Mouse (Mus musculus) spleen, postnatal 4 days (tissue): ENCODE data around the gene Pappa2.

Experiments
- DNase-seq, 2 experiments: peaks; one replicate each; pipeline ENCODE4 v3.0.0; 2022; ENCODE audit warnings: low spot score in 2 of 2

Pappa2 gene

GRCm38 (mm10) chr1:158980390-158980789 lies at the start of gene Pappa2:
TSS of gene Pappa2 (minus strand) at chr1:158980490.
- no peak for DNase-seq

GRCm38 (mm10) chr1:159029106-159029505 lies 48.8 kb upstream of the Pappa2 start:
- DNase-seq, result no peak

- no peak for DNase-seq
These were observed 34.8 kb upstream of the Pappa2 start for GRCm38 (mm10) chr1:159014940-159015660.

- no peak for DNase-seq
These were observed 6.8 kb upstream of the Pappa2 start for GRCm38 (mm10) chr1:158987042-158987441.

GRCm38 (mm10) chr1:158962340-158962739 lies 17.9 kb downstream of the Pappa2 start:
- DNase-seq, result no peak

GRCm38 (mm10) chr1:158960984-158961383 lies 19.3 kb downstream of the Pappa2 start:
- no peak for DNase-seq

- DNase-seq, result no peak
These were observed 19.7 kb downstream of the Pappa2 start for GRCm38 (mm10) chr1:158960549-158960948.

- no peak for DNase-seq
These were observed 23.9 kb downstream of the Pappa2 start for GRCm38 (mm10) chr1:158956361-158956760.

- no peak for DNase-seq
These were observed 25.5 kb downstream of the Pappa2 start for GRCm38 (mm10) chr1:158954785-158955184.

- no peak for DNase-seq
These were observed 26.6 kb downstream of the Pappa2 start for GRCm38 (mm10) chr1:158953479-158954207.

GRCm38 (mm10) chr1:158949041-158949440 lies 31.2 kb downstream of the Pappa2 start:
- DNase-seq, result no peak

- no peak for DNase-seq
These were observed 32.1 kb downstream of the Pappa2 start for GRCm38 (mm10) chr1:158947981-158948735.

- DNase-seq, result no peak
These were observed 35.4 kb downstream of the Pappa2 start for GRCm38 (mm10) chr1:158944936-158945335.

- DNase-seq, result no peak
These were observed 37.4 kb downstream of the Pappa2 start for GRCm38 (mm10) chr1:158942864-158943263.

GRCm38 (mm10) chr1:158940966-158941365 lies 39.3 kb downstream of the Pappa2 start:
- DNase-seq, result no peak

- DNase-seq, result no peak
These were observed 45.8 kb downstream of the Pappa2 start for GRCm38 (mm10) chr1:158934447-158934846.

GRCm38 (mm10) chr1:158931202-158931827 lies 49.0 kb downstream of the Pappa2 start:
- no peak for DNase-seq

GRCm38 (mm10) chr1:158929369-158929768 lies 50.9 kb downstream of the Pappa2 start:
- no peak for DNase-seq

- no peak for DNase-seq
These were observed 59.8 kb downstream of the Pappa2 start for GRCm38 (mm10) chr1:158920451-158920850.

- no peak for DNase-seq
These were observed 61.4 kb downstream of the Pappa2 start for GRCm38 (mm10) chr1:158918890-158919289.

- no peak for DNase-seq
These were observed 63.2 kb downstream of the Pappa2 start for GRCm38 (mm10) chr1:158917067-158917466.

- DNase-seq, result no peak
These were observed 64.7 kb downstream of the Pappa2 start for GRCm38 (mm10) chr1:158915592-158915991.
